Comparison of ENCODE assay signal across 26 mouse cellular contexts in the genomic region with DNA sequence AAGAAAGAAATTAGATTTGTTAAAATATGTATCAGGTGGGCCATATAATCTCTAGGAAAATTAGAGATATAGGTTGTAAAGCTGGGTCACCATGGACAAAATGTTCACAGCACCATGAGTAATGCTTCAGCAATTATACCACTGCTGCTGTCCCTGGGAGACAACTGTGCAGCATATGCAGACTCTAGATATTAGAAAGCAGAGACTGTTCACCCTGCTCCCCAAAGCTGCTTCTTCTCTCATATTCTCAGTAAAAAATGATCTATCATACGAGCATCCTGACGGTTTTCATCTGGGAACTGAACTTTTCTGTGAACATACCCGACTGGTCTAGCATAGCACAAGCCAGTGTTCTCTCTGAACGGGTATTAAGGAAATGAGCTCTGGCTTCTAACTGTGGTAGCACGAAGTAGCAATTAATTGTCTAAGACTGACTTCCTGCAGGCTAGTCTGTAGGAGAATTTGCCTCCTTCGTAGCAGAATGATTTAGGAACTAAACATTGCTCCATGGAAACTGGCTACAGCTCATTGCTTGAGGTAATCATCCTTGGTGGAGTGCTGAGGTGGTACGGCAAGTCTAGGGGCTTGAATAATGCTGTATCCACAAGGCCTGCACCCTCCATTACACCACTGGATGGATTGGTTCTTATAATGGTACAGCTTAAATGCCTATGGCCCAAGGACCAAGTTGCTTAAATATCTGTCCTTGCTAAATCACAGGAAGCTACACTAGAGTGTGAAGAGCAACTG.
A peak's percentile ranks its signal among the peaks of the same experiment; 100 is the strongest.
DNase-seq lines count a peak whose midpoint lies in the region; ATAC-seq lines count a peak whose summit lies in the region.
"Had no signal": no experiment of that assay in that cellular context is flagged by ENCODE, and none has a peak within 500 bp of the region (broad histone marks: within the 10 kb centered on the region; RNA-seq: fewer than 3 reads in every experiment).

No protein-coding gene starts in this region.

- H3K36me3 ChIP-seq in hindbrain, embryonic 13.5 days: no peaks in the 10 kb centered on the region
- H3K36me3 ChIP-seq in hindbrain, embryonic 11.5 days (ENCODE audit: control insufficient read depth, insufficient read depth, low read length): no peaks in the 10 kb centered on the region
- no peaks in the 10 kb centered on the region for H3K36me3 ChIP-seq in midbrain, embryonic 11.5 days (ENCODE audit: control insufficient read depth, insufficient read depth, low read length)
- H3K36me3 ChIP-seq in midbrain, embryonic 10.5 days: no peaks in the 10 kb centered on the region
- H3K36me3 ChIP-seq in limb, embryonic 10.5 days: no peaks in the 10 kb centered on the region
- H3K36me3 ChIP-seq: forebrain, embryonic 12.5 days; G1E; limb, embryonic 13.5 days; lung, embryonic 15.5 days; midbrain, embryonic 12.5 days had no signal

- no peaks in the 10 kb centered on the region for H3K27me3 ChIP-seq in hindbrain, embryonic 13.5 days
- no peaks in the 10 kb centered on the region for H3K27me3 ChIP-seq in hindbrain, embryonic 11.5 days (ENCODE audit: control insufficient read depth, insufficient read depth, low read length)
- H3K27me3 ChIP-seq in midbrain, embryonic 11.5 days (ENCODE audit: control insufficient read depth, insufficient read depth, low read length): no peaks in the 10 kb centered on the region
- no peaks in the 10 kb centered on the region for H3K27me3 ChIP-seq in midbrain, embryonic 10.5 days (ENCODE audit: low read depth, poor library complexity, severe bottlenecking)
- H3K27me3 ChIP-seq in limb, embryonic 10.5 days (ENCODE audit: low read depth, poor library complexity, severe bottlenecking): no peaks in the 10 kb centered on the region
- H3K27me3 ChIP-seq: forebrain, embryonic 12.5 days; lung, embryonic 15.5 days; midbrain, embryonic 12.5 days had no signal

- no peaks in the 10 kb centered on the region for H3K9me3 ChIP-seq in hindbrain, embryonic 13.5 days
- H3K9me3 ChIP-seq in hindbrain, embryonic 11.5 days (ENCODE audit: control insufficient read depth, low read length): no peaks in the 10 kb centered on the region
- no peaks in the 10 kb centered on the region for H3K9me3 ChIP-seq in midbrain, embryonic 11.5 days (ENCODE audit: control insufficient read depth, low read length)
- H3K9me3 ChIP-seq in midbrain, embryonic 10.5 days (replicated peaks): no peaks in the 10 kb centered on the region
- no peaks in the 10 kb centered on the region for H3K9me3 ChIP-seq in limb, embryonic 10.5 days (replicated peaks)
- H3K9me3 ChIP-seq: forebrain, embryonic 12.5 days; G1E; limb, embryonic 13.5 days; lung, embryonic 15.5 days; midbrain, embryonic 12.5 days had no signal

- no peak overlapping the region for H3K9ac ChIP-seq in hindbrain, embryonic 13.5 days
- no peak overlapping the region for H3K9ac ChIP-seq in hindbrain, embryonic 11.5 days (ENCODE audit: low read depth, low read length)
- no peak overlapping the region for H3K9ac ChIP-seq in midbrain, embryonic 11.5 days (ENCODE audit: low read length)
- H3K9ac ChIP-seq: forebrain, embryonic 12.5 days; forebrain, postnatal 0 days; limb, embryonic 13.5 days; lung, embryonic 15.5 days; midbrain, embryonic 12.5 days had no signal

- 70% methylated on average over 7 of the region's 7 CpGs for WGBS in hindbrain, embryonic 13.5 days
- 72% methylated on average over 7 of the region's 7 CpGs for WGBS in hindbrain, embryonic 11.5 days
- WGBS in midbrain, embryonic 11.5 days: 76% methylated on average over 7 of the region's 7 CpGs
- WGBS in midbrain, embryonic 10.5 days: 80% methylated on average over 7 of the region's 7 CpGs
- WGBS in limb, embryonic 10.5 days: 68% methylated on average over 7 of the region's 7 CpGs

- ATAC-seq in hindbrain, embryonic 13.5 days (ENCODE audit: low FRiP score): peak; percentile 63
- ATAC-seq in hindbrain, embryonic 11.5 days (ENCODE audit: low FRiP score): no peak
- ATAC-seq in midbrain, embryonic 11.5 days (ENCODE audit: low FRiP score): no peak
- ATAC-seq: forebrain, postnatal 0 days; intestine, embryonic 16.5 days had no signal

- H3K4me2 ChIP-seq in hindbrain, embryonic 13.5 days: no peak overlapping the region
- no peak overlapping the region for H3K4me2 ChIP-seq in hindbrain, embryonic 11.5 days (replicated peaks; ENCODE audit: low read depth, low read length)
- H3K4me2 ChIP-seq in midbrain, embryonic 11.5 days: no peak overlapping the region
- H3K4me2 ChIP-seq: forebrain, embryonic 12.5 days; limb, embryonic 13.5 days; liver, embryonic 11.5 days; lung, embryonic 15.5 days; midbrain, embryonic 12.5 days had no signal

- H3K4me3 ChIP-seq in hindbrain, embryonic 13.5 days: no peak overlapping the region
- no peak overlapping the region for H3K4me3 ChIP-seq in hindbrain, embryonic 11.5 days (ENCODE audit: low read depth, low read length)
- H3K4me3 ChIP-seq in midbrain, embryonic 11.5 days (ENCODE audit: low read depth, low read length): no peak overlapping the region
- no peak overlapping the region for H3K4me3 ChIP-seq in midbrain, embryonic 10.5 days
- no peak overlapping the region for H3K4me3 ChIP-seq in limb, embryonic 10.5 days
- H3K4me3 ChIP-seq: erythroblast, embryonic 14.5 days; forebrain, embryonic 12.5 days; left cerebral cortex, adult 2 months; limb, embryonic 13.5 days; lung, embryonic 15.5 days; midbrain, embryonic 12.5 days; myocyte had no signal

- H3K4me1 ChIP-seq in hindbrain, embryonic 13.5 days (replicated peaks): no peaks in the 10 kb centered on the region; the same call in 1 of the 2 replicates
- H3K4me1 ChIP-seq in hindbrain, embryonic 11.5 days (replicated peaks; ENCODE audit: control insufficient read depth, insufficient read depth, low read length): no peaks in the 10 kb centered on the region
- no peaks in the 10 kb centered on the region for H3K4me1 ChIP-seq in midbrain, embryonic 11.5 days (ENCODE audit: control insufficient read depth, insufficient read depth, low read length)
- H3K4me1 ChIP-seq in midbrain, embryonic 10.5 days: no peaks in the 10 kb centered on the region
- peaks cover 5% of the 10 kb centered on the region for H3K4me1 ChIP-seq in limb, embryonic 10.5 days
- H3K4me1 ChIP-seq: forebrain, embryonic 12.5 days; lung, embryonic 15.5 days; midbrain, embryonic 12.5 days had no signal

- H3K27ac ChIP-seq in hindbrain, embryonic 13.5 days: no peak overlapping the region
- no peak overlapping the region for H3K27ac ChIP-seq in hindbrain, embryonic 11.5 days (ENCODE audit: low read depth, low read length)
- H3K27ac ChIP-seq in midbrain, embryonic 11.5 days (ENCODE audit: low read depth, low read length): no peak overlapping the region
- H3K27ac ChIP-seq in midbrain, embryonic 10.5 days (replicated peaks): no peak overlapping the region
- 0 out of 2 replicates have a peak overlapping the region, but pooled peaks have one; percentile 42 for H3K27ac ChIP-seq in limb, embryonic 10.5 days
- H3K27ac ChIP-seq: forebrain, embryonic 12.5 days; left cerebral cortex, adult 2 months; limb, embryonic 13.5 days; lung, embryonic 15.5 days; midbrain, embryonic 12.5 days had no signal

- DNase-seq in hindbrain, embryonic 11.5 days (ENCODE audit: low spot score): no peak
- DNase-seq in midbrain, embryonic 11.5 days (ENCODE audit: low spot score, missing footprints): peak; percentile 26
- no peak for DNase-seq in midbrain, embryonic 10.5 days (ENCODE audit: low spot score)
- DNase-seq in limb, embryonic 10.5 days (ENCODE audit: low spot score): no peak
- DNase-seq in retina, postnatal 1 day: peak; percentile 29
- no peak for DNase-seq in frontal cortex, postnatal 25 days (ENCODE audit: low spot score in 2 of 2)
- no peak for DNase-seq in layer of hippocampus, adult 9-11 months
- DNase-seq: adrenal gland, postnatal 10 days; cerebellum, adult 11-12 months; cerebellum, postnatal 10 days; forebrain, postnatal 0 days; gastrocnemius, postnatal 10 days; heart, postnatal 14 days; kidney, postnatal 10 days; right cerebral cortex, postnatal 14 days had no signal

Comparison
In these comparisons a context has a peak if more than half of its experiments do, and no peak if none do; other contexts are left out.
1. DNase-seq: peak in midbrain, embryonic 11.5 days (single experiment) and retina, postnatal 1 day (single experiment); none in hindbrain, embryonic 11.5 days (single experiment), midbrain, embryonic 10.5 days (single experiment), limb, embryonic 10.5 days (single experiment), frontal cortex, postnatal 25 days (0 of 2) and layer of hippocampus, adult 9-11 months (single experiment).